In the genomic region with DNA sequence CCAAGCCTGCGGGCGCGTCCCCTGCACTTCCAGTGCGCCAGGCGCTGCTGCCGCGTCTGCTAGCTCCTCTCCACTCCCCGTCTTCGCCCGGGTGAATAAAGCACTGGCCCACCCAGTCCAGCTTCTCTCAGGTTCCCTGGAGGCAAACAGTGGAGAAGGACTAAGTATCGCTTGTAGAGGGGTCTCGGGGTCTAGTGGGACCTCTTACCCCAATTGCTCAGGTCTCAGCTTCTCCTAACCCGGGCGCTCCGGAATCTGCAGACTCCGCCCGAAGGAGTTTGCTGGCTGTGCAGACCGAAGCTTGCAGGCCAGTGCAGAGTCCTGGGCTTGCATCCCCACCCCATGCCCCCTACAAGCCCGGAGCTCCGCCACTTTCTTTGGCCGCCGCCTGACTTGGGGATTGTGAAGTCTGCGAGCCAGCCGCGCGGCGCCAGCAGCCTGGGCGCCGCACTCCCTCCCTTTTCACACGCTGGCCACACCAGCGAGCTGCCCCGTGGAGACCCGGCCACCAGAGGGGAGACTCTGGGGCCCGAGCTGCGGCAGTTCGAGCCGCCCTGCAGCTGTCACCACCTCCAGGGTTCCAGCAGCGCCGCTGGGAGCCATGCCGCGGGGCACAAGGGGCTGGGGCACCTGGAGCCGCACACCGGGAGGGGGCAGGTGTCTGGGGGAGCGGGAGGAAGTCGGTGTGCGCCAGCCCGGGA, we compare ENCODE assay signal across 8 mouse cellular contexts. TPM values are rescaled to one million over a fixed set of nuclear protein-coding genes. Genes with fewer than 3 reads are reported as not detected.
DNase-seq lines count a peak whose midpoint lies in the region; ATAC-seq and TF ChIP-seq lines count a peak whose summit lies in the region.

No protein-coding gene starts in this region.

- peak; percentile 5 for DNase-seq in CD4-positive, CD25-positive, alpha-beta regulatory T cell, adult 2 months (ENCODE audit: low read depth, low spot score)
- peak; percentile 18 for DNase-seq in thymus, adult 2 months
- DNase-seq in thymus, postnatal 0 days (ENCODE audit: low spot score): no peak
- DNase-seq in kidney, postnatal 4 days: peak; percentile 43 to 54

- peak overlapping the region; percentile 99 for H3K4me2 ChIP-seq in heart, embryonic 11.5 days
- H3K4me2 ChIP-seq in stomach, embryonic 15.5 days: peak overlapping the region; percentile 97

- WGBS in thymus, adult 2 months: under 1% methylated on average over 47 of the region's 47 CpGs
- 0% methylated on average over 47 of the region's 47 CpGs for WGBS in heart, embryonic 11.5 days (ENCODE audit: insufficient replicate concordance)
- under 1% methylated on average over 47 of the region's 47 CpGs for WGBS in stomach, embryonic 15.5 days

- no peak for ATAC-seq in CD4-positive, CD25-positive, alpha-beta regulatory T cell, adult 4 months
- peak; percentile 59 for ATAC-seq in heart, embryonic 11.5 days (replicated peaks; ENCODE audit: insufficient number of reproducible peaks, low FRiP score, low TSS enrichment)
- ATAC-seq in megakaryocyte progenitor cell, adult 5-6 weeks (replicated peaks; ENCODE audit: poor library complexity): peak; percentile 29
- peak; percentile 25; the same call in 1 of the 2 replicates for ATAC-seq in stomach, embryonic 15.5 days (ENCODE audit: insufficient read depth, low FRiP score, low read depth)

- H3K27me3 ChIP-seq in thymus, adult 2 months (ENCODE audit: control insufficient read depth, insufficient read depth, low read length): peaks cover 10% of the 10 kb centered on the region; the same call in 1 of the 2 replicates
- H3K27me3 ChIP-seq in heart, embryonic 11.5 days (ENCODE audit: control insufficient read depth, insufficient read depth, low read length): peaks cover 25% of the 10 kb centered on the region
- 0 out of 2 replicates have a peak, but pooled peaks cover 19% of the 10 kb centered on the region for H3K27me3 ChIP-seq in stomach, embryonic 15.5 days (replicated peaks)

- no peaks in the 10 kb centered on the region for H3K36me3 ChIP-seq in thymus, adult 2 months (ENCODE audit: control insufficient read depth, insufficient read depth, low read length)
- no peaks in the 10 kb centered on the region for H3K36me3 ChIP-seq in heart, embryonic 11.5 days (ENCODE audit: control insufficient read depth, insufficient read depth, low read length)
- H3K36me3 ChIP-seq in stomach, embryonic 15.5 days: no peaks in the 10 kb centered on the region

- H3K4me1 ChIP-seq in thymus, adult 2 months (replicated peaks; ENCODE audit: control insufficient read depth, insufficient read depth, low read length): peaks cover 14% of the 10 kb centered on the region
- H3K4me1 ChIP-seq in heart, embryonic 11.5 days (ENCODE audit: control insufficient read depth, insufficient read depth, low read length): no peaks in the 10 kb centered on the region; the same call in 1 of the 2 replicates
- peaks cover 15% of the 10 kb centered on the region; the same call in 1 of the 2 replicates for H3K4me1 ChIP-seq in stomach, embryonic 15.5 days

- H3K9ac ChIP-seq in heart, embryonic 11.5 days (ENCODE audit: low read depth, low read length): peak overlapping the region; percentile 71
- H3K9ac ChIP-seq in stomach, embryonic 15.5 days: peak overlapping the region; percentile 46; the same call in 1 of the 2 replicates

- no peak overlapping the region for H3K27ac ChIP-seq in thymus, adult 2 months (ENCODE audit: control insufficient read depth, insufficient read depth, low read length)
- H3K27ac ChIP-seq in heart, embryonic 11.5 days (ENCODE audit: low read depth, low read length): no peak overlapping the region
- H3K27ac ChIP-seq in stomach, embryonic 15.5 days: peak overlapping the region; percentile 44; the same call in 1 of the 2 replicates

- H3K4me3 ChIP-seq in thymus, adult 2 months (ENCODE audit: control insufficient read depth, insufficient read depth, low read length): peak overlapping the region; percentile 37
- H3K4me3 ChIP-seq in heart, embryonic 11.5 days (ENCODE audit: low read depth, low read length): peak overlapping the region; percentile 75
- peak overlapping the region; percentile 69 for H3K4me3 ChIP-seq in stomach, embryonic 15.5 days (replicated peaks)

- no peak for TF ChIP-seq POLR2A in thymus, adult 2 months (IDR thresholded peaks at IDR 0.05; ENCODE audit: control insufficient read depth, extremely low read depth, insufficient read depth, low read length, poor library complexity)

- no peaks in the 10 kb centered on the region for H3K9me3 ChIP-seq in heart, embryonic 11.5 days (replicated peaks; ENCODE audit: control insufficient read depth, low read length)
- no peaks in the 10 kb centered on the region for H3K9me3 ChIP-seq in stomach, embryonic 15.5 days

- no peak for TF ChIP-seq CTCF in thymus, adult 2 months (IDR thresholded peaks at IDR 0.05; ENCODE audit: borderline replicate concordance, control insufficient read depth, extremely low read depth, insufficient read depth, low read length, poor library complexity)

RNA-seq across cellular contexts. Expression of a gene that starts 0.7 kb away (rescaled TPM):
- not detected for polyA plus RNA-seq in CD4-positive, CD25-positive, alpha-beta regulatory T cell, adult 4 months (2017; shearing (Covaris generic))
- polyA plus RNA-seq in thymus, adult 2 months (2012; rRNA removed): 1.5 TPM in 2 replicates
- 0.07 and 0.08 TPM in 2 replicates for polyA plus RNA-seq in thymus, postnatal 0 days (2015; fragmentation: Nextera tagmentation; extraction: Ambion mirVana)
- polyA plus RNA-seq in heart, embryonic 11.5 days (2014; fragmentation: Nextera tagmentation; extraction: Ambion mirVana): 0.69 and 0.93 TPM in 2 replicates
- total RNA-seq in megakaryocyte progenitor cell, adult 5-6 weeks (2015): 0.10 TPM in 1 of 2 replicates, not detected in the other
- not detected in 2 replicates for total RNA-seq in megakaryocyte progenitor cell, adult 5-6 weeks (2017)
- 1.3 and 1.5 TPM in 2 replicates for polyA plus RNA-seq in stomach, embryonic 15.5 days (2015; fragmentation: Nextera tagmentation; extraction: Ambion mirVana)
